ENCODE assay signal across 9 mouse cellular contexts in the genomic region with DNA sequence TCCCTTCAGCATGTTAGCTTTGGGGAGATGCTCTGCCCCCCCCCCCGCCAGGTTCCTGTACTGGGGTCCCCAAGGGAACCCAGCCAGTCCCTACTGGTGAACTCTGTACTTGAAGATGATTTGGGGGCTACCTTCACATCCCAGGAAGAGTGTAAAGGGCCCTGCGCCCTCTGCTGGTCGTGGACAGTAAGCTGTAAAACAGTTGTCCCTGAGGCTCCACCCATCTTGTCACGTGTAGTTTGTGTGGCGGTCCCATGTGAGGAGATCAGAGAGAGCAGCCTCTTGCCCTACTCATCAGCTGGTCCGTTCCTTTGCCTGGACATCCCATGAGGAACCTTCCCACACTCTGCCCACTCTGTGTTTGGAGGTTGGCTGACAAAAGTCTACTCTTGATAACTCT. TPM values are rescaled to one million over a fixed set of nuclear protein-coding genes. Genes with fewer than 3 reads are reported as not detected.
A peak's percentile ranks its signal among the peaks of the same experiment; 100 is the strongest.
DNase-seq lines count a peak whose midpoint lies in the region; ATAC-seq and TF ChIP-seq lines count a peak whose summit lies in the region.
"Had no signal": no experiment of that assay in that cellular context is flagged by ENCODE, and none has a peak within 500 bp of the region (broad histone marks: within the 10 kb centered on the region; RNA-seq: fewer than 3 reads in every experiment).

No protein-coding gene starts in this region.

- WGBS in limb, embryonic 12.5 days: 12% methylated on average over 6 of the region's 6 CpGs
- 7% methylated on average over 6 of the region's 6 CpGs for WGBS in midbrain, embryonic 16.5 days

- no peak overlapping the region for H3K4me3 ChIP-seq in cortical plate, adult 2 months (ENCODE audit: insufficient read depth, low read length)
- no peak overlapping the region for H3K4me3 ChIP-seq in limb, embryonic 12.5 days (replicated peaks)
- no peak overlapping the region for H3K4me3 ChIP-seq in midbrain, embryonic 16.5 days (ENCODE audit: low read depth, low read length)
- H3K4me3 ChIP-seq: erythroblast, embryonic 14.5 days had no signal

- peak; percentile 44 for TF ChIP-seq CTCF in cortical plate, adult 2 months (IDR thresholded peaks at IDR 0.05; ENCODE audit: extremely low read depth, insufficient read depth, low read length)

- no peaks in the 10 kb centered on the region for H3K27me3 ChIP-seq in limb, embryonic 12.5 days
- no peaks in the 10 kb centered on the region for H3K27me3 ChIP-seq in midbrain, embryonic 16.5 days (ENCODE audit: control insufficient read depth, insufficient read depth, low read depth, low read length)

- H3K9me3 ChIP-seq in limb, embryonic 12.5 days: no peaks in the 10 kb centered on the region
- no peaks in the 10 kb centered on the region for H3K9me3 ChIP-seq in midbrain, embryonic 16.5 days (replicated peaks; ENCODE audit: control insufficient read depth, low read length, poor library complexity, severe bottlenecking)

- peak; percentile 26 for DNase-seq in layer of hippocampus, adult 11-12 months (ENCODE audit: low spot score)
- no peak for DNase-seq in layer of hippocampus, postnatal 36 days
- peak; percentile 36 for DNase-seq in Muller cell, postnatal 12 days (ENCODE audit: inconsistent ontology term)
- no peak for DNase-seq in frontal cortex, postnatal 14 days (ENCODE audit: low spot score in 2 of 2)

- ATAC-seq in hematopoietic stem cell, adult 5-6 weeks (replicated peaks in 1 of 2; ENCODE audit: insufficient read depth in 1 of 2, low FRiP score in 2 of 2, low TSS enrichment in 1 of 2, low read depth in 1 of 2, poor library complexity in 2 of 2, severe bottlenecking in 2 of 2): peak; percentile 66 to 81; a peak in 3 of 4 replicates
- no peak; the same call in 1 of the 2 replicates for ATAC-seq in limb, embryonic 12.5 days (ENCODE audit: insufficient number of reproducible peaks, insufficient read depth, low FRiP score, low TSS enrichment, low read depth)
- no peak; the same call in 1 of the 2 replicates for ATAC-seq in midbrain, embryonic 16.5 days

- no peaks in the 10 kb centered on the region for H3K4me1 ChIP-seq in cortical plate, adult 2 months (ENCODE audit: control insufficient read depth, insufficient read depth, low read length)
- H3K4me1 ChIP-seq in limb, embryonic 12.5 days (replicated peaks): no peaks in the 10 kb centered on the region
- no peaks in the 10 kb centered on the region for H3K4me1 ChIP-seq in midbrain, embryonic 16.5 days (ENCODE audit: control insufficient read depth, insufficient read depth, low read length)

- no peak for TF ChIP-seq POLR2A in cortical plate, adult 2 months (IDR thresholded peaks at IDR 0.05; ENCODE audit: extremely low read depth, insufficient read depth, low read length)

- H3K4me2 ChIP-seq in limb, embryonic 12.5 days: peak overlapping the region; percentile 32
- peak overlapping the region; percentile 43 for H3K4me2 ChIP-seq in midbrain, embryonic 16.5 days (ENCODE audit: low read length)

- H3K9ac ChIP-seq in limb, embryonic 12.5 days (replicated peaks): no peak overlapping the region
- no peak overlapping the region for H3K9ac ChIP-seq in midbrain, embryonic 16.5 days (ENCODE audit: low read depth, low read length)

- no peak overlapping the region for H3K27ac ChIP-seq in cortical plate, adult 2 months (ENCODE audit: insufficient read depth, low read length)
- no peak overlapping the region for H3K27ac ChIP-seq in limb, embryonic 12.5 days
- no peak overlapping the region for H3K27ac ChIP-seq in midbrain, embryonic 16.5 days (ENCODE audit: low read length)

- H3K36me3 ChIP-seq in limb, embryonic 12.5 days: no peaks in the 10 kb centered on the region
- H3K36me3 ChIP-seq in midbrain, embryonic 16.5 days (ENCODE audit: control insufficient read depth, insufficient read depth, low read length): no peaks in the 10 kb centered on the region

RNA-seq across cellular contexts. Expression of gene Bpifb4, which starts 15.8 kb away (rescaled TPM):
- not detected for total RNA-seq in layer of hippocampus, postnatal 36 days (2021)
- 0.08 TPM in 2 replicates for polyA plus RNA-seq in cortical plate, adult 2 months (2012; rRNA removed)
- total RNA-seq in hematopoietic stem cell, adult 5-6 weeks (2017): not detected in 2 replicates
- polyA plus RNA-seq in limb, embryonic 12.5 days (2016; fragmentation: Nextera tagmentation; extraction: Ambion mirVana): not detected in 2 replicates
- polyA plus RNA-seq in midbrain, embryonic 16.5 days (2015; fragmentation: Nextera tagmentation; extraction: Ambion mirVana): not detected in 2 replicates
- polyA plus RNA-seq: erythroblast, embryonic 14.5 days had no signal

RNA-seq across cellular contexts. Expression of gene Bpifa6, which starts 20.9 kb away (rescaled TPM):
- not detected for total RNA-seq in layer of hippocampus, postnatal 36 days (2021)
- polyA plus RNA-seq in cortical plate, adult 2 months (2012; rRNA removed): not detected in 2 replicates
- total RNA-seq in hematopoietic stem cell, adult 5-6 weeks (2017): not detected in 2 replicates
- polyA plus RNA-seq in limb, embryonic 12.5 days (2016; fragmentation: Nextera tagmentation; extraction: Ambion mirVana): not detected in 2 replicates
- not detected in 2 replicates for polyA plus RNA-seq in midbrain, embryonic 16.5 days (2015; fragmentation: Nextera tagmentation; extraction: Ambion mirVana)
- polyA plus RNA-seq: erythroblast, embryonic 14.5 days had no signal

RNA-seq across cellular contexts. Expression of gene Bpifb3, which starts 35.8 kb away (rescaled TPM):
- total RNA-seq in layer of hippocampus, postnatal 36 days (2021): not detected
- polyA plus RNA-seq in cortical plate, adult 2 months (2012; rRNA removed): not detected in 2 replicates
- not detected in 2 replicates for total RNA-seq in hematopoietic stem cell, adult 5-6 weeks (2017)
- not detected in 2 replicates for polyA plus RNA-seq in limb, embryonic 12.5 days (2016; fragmentation: Nextera tagmentation; extraction: Ambion mirVana)
- polyA plus RNA-seq in midbrain, embryonic 16.5 days (2015; fragmentation: Nextera tagmentation; extraction: Ambion mirVana): 0.11 TPM in 1 of 2 replicates, not detected in the other
- polyA plus RNA-seq: erythroblast, embryonic 14.5 days had no signal

RNA-seq across cellular contexts. Expression of gene Bpifb6, which starts 53.6 kb away (rescaled TPM):
- not detected for total RNA-seq in layer of hippocampus, postnatal 36 days (2021)
- not detected in 2 replicates for polyA plus RNA-seq in cortical plate, adult 2 months (2012; rRNA removed)
- not detected in 2 replicates for total RNA-seq in hematopoietic stem cell, adult 5-6 weeks (2017)
- not detected in 2 replicates for polyA plus RNA-seq in limb, embryonic 12.5 days (2016; fragmentation: Nextera tagmentation; extraction: Ambion mirVana)
- polyA plus RNA-seq in midbrain, embryonic 16.5 days (2015; fragmentation: Nextera tagmentation; extraction: Ambion mirVana): not detected in 2 replicates
- polyA plus RNA-seq: erythroblast, embryonic 14.5 days had no signal

RNA-seq across cellular contexts. Expression of gene Bpifa2, which starts 54.2 kb away (rescaled TPM):
- not detected for total RNA-seq in layer of hippocampus, postnatal 36 days (2021)
- not detected in 2 replicates for polyA plus RNA-seq in cortical plate, adult 2 months (2012; rRNA removed)
- total RNA-seq in hematopoietic stem cell, adult 5-6 weeks (2017): not detected in 2 replicates
- not detected in 2 replicates for polyA plus RNA-seq in limb, embryonic 12.5 days (2016; fragmentation: Nextera tagmentation; extraction: Ambion mirVana)
- not detected in 2 replicates for polyA plus RNA-seq in midbrain, embryonic 16.5 days (2015; fragmentation: Nextera tagmentation; extraction: Ambion mirVana)
- polyA plus RNA-seq: erythroblast, embryonic 14.5 days had no signal

Comparison
In these comparisons a context has a peak if more than half of its experiments do, and no peak if none do; other contexts are left out.
1. DNase-seq: peak in layer of hippocampus, adult 11-12 months (single experiment) and Muller cell, postnatal 12 days (single experiment); none in layer of hippocampus, postnatal 36 days (0 of 2) and frontal cortex, postnatal 14 days (0 of 2).
2. ATAC-seq: peak in hematopoietic stem cell, adult 5-6 weeks (2 of 2); none in limb, embryonic 12.5 days (single experiment) and midbrain, embryonic 16.5 days (single experiment).